Mouse (Mus musculus): ENCODE measurements at regions not wholly inside any gene's neighbourhood (a gene's known extent, or its start where the extent isn't known, plus 50 kb on each side); places are given as distances from the start of the nearest gene placed in this dataset.
"Not testable (repeated sequence)": the region's sequence is repeated elsewhere in the genome, so short reads cannot be mapped to it uniquely, and the experiment has no call there.

DNA sequence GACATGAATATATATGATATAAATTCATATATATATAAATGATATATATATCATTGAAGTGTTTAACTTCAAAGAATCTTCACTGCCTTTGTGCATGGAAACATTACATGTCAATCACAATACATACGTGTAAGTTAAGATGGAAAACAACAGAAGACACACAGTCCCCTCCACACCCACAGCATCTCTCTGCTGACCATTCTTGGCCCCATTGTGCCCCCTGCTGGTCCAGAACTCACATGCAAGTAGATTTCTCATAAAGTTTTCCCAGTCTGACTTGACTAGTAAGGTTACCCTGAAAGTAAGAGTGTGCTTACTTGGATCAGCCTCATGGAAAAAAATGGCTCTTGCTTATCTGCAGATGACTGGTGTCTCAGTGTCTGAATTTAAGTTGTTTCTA lies 926.3 kb upstream of the Zfp386 start:
- no peak for DNase-seq (ENCODE audit: low read depth, low spot score)

DNA sequence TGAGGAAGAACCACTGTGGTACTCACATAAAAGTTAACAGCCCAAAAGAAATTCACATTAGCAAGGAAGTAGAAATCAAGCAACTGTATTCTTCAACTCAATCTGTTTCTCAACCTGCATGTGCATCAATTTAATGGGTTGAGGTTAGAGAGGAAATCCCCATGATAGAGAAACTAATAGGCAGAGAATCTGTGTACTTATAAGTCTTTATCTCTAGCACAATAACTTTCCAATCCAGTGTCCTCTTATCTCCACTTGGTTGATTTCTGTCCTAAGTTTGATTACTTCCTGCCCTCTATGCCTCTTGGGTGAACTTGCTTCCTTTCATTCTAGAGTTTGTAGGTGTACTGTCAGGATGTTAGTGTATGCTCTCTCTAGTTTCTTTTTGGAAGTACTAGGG lies 925.6 kb upstream of the Zfp386 start:
- DNase-seq (ENCODE audit: low read depth, low spot score) = no peak

DNA sequence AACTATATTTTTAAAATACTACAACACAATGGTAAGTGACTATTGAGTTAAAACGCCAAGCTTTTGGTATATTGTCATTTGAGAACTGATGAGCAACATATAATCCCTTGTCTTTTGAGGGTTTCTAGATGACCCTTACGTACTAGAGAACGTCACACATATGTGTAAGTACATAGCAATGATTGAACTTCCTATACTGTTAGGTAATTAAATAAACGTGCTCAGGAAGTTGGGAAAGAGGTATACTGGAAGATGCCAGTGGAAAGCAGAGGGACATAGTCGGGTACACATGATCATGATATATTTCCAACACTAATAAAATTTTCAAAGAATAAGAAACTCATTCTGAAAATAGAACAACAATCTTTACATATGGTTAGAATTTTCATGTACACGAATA lies 914.6 kb upstream of the Zfp386 start:
- not testable (repeated sequence) for DNase-seq (ENCODE audit: low read depth, low spot score)

DNA sequence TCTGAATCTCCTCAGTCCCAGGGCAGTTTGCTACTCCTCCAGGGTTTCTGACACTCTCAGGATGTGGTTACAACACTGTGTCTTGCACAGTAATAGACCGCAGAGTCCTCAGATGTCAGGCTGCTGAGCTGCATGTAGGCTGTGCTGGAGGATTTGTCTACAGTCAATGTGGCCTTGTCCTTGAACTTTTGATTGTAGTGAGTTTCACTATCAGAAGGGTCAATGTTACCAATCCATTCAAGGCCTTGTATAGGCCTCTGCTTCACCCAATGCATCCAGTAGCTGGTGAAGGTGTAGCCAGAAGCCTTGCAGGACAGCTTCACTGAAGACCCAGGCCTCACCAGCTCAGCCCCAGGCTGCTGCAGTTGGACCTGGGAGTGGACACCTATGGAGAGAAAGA lies 902.1 kb upstream of the Zfp386 start:
- not testable (repeated sequence) for DNase-seq (ENCODE audit: low read depth, low spot score)

DNA sequence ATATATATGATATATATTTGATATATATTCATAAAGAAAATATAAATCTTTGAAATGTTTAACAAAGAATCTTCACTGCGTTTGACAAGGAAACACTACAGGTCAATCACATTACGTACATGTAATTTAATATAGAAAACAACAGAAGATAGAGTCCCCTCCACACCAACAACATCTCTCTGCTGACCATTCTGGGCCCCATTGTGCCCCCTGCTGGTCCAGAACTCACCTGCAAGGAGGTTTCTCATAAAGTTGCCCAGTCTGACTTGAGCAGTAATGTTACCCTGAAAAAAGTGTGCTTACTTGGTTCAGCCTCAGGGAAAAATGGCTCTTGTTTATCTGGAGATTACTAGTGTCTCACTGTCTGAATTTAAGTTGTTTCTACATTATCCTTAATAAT lies 901.1 kb upstream of the Zfp386 start:
- not testable (repeated sequence) for DNase-seq (ENCODE audit: low read depth, low spot score)

DNA sequence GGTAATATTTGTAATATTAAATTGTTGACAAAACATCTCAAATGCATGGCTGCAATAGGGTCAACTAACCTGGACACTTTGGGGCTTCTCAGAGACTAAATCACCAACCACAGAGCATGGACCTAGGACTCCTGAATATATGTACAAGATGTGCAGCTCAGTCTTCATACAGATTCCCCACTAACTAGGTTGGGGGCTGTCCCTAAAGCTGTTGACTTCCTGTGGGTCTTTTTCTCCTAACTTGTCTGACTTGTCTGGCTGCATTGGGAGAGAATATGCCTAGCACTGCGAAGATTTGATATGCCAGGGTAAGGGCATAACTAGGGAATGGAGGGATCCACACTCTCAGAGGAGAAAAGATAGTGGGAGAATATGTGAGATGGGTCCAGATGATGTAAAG lies 895.6 kb upstream of the Zfp386 start:
- DNase-seq (ENCODE audit: low read depth, low spot score) = not testable (repeated sequence)

DNA sequence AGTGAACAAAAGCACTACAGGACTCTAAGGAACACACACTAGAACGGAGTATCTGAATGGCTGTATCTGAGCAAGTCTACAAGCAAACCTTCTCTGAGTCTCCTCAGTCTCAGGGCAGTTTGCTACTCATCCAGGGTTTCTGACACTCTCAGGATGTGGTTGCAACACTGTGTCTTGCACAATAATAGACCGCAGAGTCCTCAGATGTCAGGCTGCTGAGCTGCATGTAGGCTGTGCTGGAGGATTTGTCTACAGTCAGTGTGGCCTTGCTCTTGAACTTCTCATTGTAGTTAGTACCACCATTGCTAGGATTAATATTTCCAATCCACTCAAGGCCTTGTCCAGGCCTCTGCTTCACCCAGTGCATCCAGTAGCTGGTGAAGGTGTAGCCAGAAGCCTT lies 889.3 kb upstream of the Zfp386 start:
- DNase-seq (ENCODE audit: low read depth, low spot score) = not testable (repeated sequence)

DNA sequence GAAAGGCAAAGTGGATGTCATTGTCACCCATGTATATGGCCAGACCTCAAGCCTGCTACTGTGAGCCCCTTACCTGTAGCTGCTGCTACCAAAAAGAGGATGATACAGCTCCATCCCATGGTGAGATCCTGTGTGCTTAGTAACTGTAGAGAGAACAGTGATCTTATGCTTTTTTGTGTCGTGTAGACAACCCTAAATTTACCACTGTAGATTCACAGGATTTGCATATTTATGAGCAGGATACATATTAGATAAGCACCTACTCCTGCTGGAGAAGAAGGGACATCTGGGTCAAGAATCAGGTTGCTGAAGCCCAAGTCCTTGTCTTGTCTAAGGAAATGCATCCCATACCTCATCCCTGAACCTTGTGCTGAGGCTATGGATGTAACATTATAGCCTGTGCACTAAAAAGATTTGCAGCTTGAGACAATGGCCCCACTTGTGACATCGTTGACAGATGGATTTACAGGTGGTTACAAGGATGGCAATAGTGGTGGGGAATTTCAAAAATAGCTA lies 888.7 kb upstream of the Zfp386 start:
- not testable (repeated sequence) for DNase-seq (ENCODE audit: low read depth, low spot score)

DNA sequence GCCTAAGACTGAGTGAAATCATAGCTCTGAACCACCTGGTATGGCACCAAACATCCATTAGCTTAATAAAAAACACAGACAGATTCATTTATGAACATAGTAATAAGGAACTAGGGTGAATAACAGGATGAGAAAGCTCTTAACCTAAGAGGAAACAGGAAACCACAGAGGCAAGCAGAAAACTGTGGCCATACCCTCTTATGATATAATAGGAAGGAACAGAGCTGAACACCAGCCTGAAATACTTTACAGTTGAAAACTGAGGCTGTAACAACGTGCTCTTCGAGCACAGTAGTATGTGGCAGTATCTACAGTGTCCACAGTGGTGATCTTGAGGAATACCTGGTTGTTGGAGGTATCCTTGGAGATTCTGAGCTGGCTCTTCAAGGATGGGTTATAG lies 882.0 kb upstream of the Zfp386 start:
- DNase-seq (ENCODE audit: low read depth, low spot score) = not testable (repeated sequence)

DNA sequence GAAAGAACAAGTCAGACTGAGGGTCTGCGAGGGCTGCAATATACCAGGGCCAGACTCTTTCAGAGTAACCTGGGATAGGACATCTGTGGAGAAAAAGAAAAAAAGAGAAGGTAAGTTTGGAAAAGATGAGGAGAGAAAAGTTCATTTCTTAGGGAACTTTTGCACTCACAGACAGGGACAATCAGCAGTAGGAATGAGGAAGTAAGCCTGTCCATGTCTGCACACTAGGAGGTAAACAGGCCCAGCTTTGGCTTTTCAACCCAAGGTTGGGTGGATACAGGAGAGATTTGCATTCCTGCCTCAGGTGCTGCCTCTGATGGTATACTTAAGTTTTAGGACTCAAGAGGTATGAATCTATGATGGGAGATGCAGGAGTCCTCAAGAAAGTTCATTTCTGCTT lies 881.5 kb upstream of the Zfp386 start:
- DNase-seq (ENCODE audit: low read depth, low spot score) = not testable (repeated sequence)

DNA sequence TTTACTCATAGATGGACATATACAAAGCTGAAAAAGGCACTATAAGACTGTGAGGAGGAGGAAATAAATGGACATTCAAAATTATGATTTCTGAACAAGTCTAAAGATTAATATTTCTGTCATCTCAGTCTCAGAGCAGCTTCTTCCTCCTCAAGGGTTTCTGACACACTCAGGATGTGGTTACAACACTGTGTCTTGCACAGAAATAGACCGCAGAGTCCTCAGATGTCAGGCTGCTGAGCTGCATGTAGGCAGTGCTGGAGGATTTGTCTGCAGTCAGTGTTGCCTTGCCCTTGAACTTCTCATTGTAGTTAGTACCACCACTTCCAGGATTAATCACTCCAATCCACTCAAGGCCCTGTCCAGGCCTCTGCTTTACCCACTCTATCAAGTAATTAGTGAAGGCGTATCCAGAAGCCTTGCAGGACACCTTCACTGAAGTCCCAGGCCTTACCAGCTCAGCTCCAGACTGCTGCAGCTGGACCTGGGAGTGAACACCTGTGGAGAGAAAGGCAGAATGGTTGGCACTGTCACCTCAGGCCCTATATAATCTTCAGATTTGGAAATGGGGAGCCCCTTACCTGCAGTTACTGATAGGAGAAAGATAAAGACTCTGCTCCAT lies 853.9 kb upstream of the Zfp386 start:
- DNase-seq (ENCODE audit: low read depth, low spot score) = no peak

DNA sequence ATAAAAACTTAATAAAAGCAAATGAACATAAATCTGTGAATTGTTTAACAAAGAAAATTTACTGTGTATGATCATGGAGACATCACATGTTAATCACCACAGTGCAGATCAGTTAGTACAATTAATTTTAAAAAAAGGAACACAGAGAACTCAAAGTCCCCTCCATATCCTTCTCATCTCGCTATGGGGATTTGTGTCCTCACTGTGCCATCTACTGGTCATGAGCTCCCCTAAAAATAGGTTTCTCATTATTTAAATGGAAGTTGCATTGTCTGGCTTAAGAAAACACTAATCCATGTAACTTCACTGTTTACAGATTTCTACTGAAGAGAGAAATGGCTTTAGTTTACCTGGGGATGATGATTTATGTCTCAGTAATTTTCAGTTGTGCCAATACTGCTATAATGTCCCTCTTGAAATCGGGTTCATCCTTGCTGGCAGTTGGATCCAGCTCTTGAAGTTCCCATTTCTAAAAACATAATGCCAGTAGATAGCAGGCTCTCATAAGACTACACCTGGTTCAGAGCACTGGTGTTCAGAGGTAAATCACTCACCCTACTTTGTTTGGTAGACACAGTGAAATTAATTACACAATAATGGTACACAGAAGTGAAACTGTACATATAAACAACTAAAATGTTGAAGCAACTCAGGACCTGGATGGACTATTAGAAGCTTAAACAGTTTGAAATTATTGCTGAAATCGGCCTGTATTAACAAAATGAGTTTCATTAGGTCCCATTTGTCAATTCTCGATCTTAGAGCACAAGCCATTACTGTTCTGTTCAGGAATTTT lies 850.0 kb upstream of the Zfp386 start:
- no peak for DNase-seq (ENCODE audit: low read depth, low spot score)

DNA sequence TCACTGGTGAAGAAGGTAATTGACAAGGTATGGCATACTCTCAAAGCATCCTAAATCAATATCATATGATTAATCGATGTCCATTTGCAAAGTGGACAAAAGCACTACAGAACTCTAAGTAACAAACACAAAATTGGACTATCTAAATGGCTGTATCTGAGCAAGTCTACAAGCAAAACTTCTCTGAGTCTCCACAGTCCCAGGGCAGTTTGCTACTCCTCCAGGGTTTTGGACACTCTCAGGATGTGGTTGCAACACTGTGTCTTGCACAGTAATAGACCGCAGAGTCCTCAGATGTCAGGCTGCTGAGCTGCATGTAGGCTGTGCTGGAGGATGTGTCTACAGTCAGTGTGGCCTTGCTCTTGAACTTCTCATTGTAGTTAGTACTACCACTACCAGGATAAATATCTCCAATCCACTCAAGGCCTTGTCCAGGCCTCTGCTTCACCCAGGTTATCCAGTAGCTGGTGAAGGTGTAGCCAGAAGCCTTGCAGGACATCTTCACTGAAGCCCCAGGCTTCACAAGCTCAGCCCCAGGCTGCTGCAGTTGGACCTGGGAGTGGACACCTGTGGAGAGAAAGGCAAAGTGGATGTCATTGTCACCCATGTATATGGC lies 839.6 kb upstream of the Zfp386 start:
- not testable (repeated sequence) for DNase-seq (ENCODE audit: low read depth, low spot score)

DNA sequence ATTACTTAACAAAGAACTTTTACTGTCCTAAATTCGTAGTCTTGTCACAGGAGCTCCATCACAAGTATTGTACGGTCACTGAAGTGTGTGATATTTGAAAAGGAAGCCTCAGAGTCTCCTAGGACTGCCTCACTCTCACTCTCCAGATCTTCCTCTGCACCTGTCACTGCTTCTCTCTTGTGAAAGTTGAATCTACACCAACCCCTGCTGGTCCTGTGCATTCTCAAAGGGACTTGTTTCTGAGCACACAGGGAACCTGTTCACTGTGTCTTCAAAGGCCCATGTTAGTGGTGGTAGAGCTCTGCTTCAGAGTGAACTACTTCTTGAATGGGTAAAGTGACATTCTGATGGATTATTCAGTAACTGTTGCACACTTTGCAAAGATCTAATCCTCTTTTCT lies 824.9 kb upstream of the Zfp386 start:
- no peak for DNase-seq (ENCODE audit: low read depth, low spot score)

DNA sequence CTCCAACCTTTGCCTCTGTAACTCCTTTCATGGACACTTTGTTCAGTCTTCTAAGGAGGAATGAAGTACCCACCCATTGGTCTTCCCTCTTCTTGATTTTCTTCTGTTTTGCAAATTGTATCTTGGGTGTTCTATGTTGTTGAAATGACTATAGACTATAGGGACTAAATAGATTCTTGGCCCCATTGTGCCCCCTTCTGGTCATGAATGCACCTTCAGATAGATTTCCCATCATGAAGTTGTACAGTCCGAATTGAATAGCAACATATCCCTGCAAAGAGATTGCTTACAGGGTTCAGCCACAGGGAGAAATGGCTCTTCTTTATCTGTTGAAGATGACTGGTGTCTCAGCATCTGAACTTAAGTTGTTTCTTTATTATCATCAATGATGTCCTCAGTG lies 817.6 kb upstream of the Zfp386 start:
- no peak for DNase-seq (ENCODE audit: low read depth, low spot score)

DNA sequence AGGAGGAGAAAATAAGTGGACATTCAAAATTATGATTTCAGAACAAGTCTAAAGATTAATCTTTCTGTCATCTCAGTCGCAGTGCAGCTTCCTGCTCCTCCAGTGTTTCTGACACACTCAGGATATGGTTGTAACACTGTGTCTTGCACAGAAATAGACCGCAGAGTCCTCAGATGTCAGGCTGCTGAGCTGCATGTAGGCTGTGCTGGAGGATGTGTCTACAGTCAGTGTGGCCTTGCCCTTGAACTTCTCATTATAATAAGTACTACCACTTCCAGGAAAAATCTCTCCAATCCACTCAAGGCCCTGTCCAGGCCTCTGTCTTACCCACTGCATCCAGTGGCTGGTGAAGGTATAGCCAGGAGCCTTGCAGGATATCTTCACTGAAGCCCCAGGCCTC lies 804.9 kb upstream of the Zfp386 start:
- DNase-seq (ENCODE audit: low read depth, low spot score) = not testable (repeated sequence)

DNA sequence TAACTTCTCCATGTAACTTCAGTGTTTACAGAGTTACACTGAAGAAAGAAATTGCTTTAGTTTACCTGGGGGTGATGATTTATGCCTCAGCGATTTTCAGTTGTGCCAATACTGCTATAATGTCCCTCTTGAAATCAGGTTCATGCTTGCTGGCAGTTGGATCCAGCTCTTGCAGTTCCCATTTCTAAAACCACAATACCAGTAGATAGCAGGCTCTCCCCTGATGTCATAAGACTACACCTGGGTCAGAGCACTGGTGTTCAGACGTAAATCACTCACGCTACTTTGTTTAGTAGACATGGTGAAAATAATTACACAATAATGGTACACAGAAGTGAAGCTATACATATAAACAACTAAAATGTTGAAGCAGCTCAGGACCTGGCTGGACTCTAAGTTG lies 800.2 kb upstream of the Zfp386 start:
- DNase-seq (ENCODE audit: low read depth, low spot score) = not testable (repeated sequence)

DNA sequence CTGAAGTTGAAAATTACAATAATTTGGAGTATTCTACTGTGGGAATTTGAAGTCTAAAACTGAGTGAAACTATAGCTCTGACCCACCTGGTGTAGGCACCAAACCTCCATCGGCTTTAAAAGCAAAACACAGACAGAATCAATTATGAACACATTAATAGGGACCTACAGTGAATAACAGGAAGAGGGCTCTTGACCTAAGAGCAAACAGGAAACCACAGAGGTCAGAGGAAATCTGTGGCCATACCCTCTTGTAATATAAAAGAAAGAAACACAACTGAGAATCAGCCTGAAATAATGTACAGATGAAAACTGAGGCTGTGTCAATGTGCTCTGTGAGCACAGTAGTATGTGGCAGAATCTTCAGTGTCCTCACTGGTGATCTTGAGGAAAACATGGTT lies 789.7 kb upstream of the Zfp386 start:
- no peak for DNase-seq (ENCODE audit: low read depth, low spot score)

DNA sequence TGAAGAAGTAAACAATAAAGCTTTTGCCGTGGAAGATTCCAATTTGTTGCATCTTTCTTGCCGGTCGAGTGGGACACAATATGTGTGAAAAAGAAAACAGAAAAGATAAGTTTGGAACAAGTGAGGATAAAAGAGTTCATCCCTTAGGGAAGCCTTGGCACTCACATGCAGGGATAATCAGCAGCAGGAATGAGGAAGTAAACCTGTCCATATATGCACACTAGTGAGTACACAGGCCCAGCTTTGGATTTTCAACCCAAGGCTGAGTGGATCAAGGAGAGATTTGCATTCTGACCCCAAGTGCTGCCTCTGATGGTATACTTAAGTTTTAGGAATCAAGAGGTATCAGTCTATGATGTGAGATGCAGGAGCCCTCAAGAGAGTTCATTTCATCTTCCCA lies 788.8 kb upstream of the Zfp386 start:
- no peak for DNase-seq (ENCODE audit: low read depth, low spot score)

DNA sequence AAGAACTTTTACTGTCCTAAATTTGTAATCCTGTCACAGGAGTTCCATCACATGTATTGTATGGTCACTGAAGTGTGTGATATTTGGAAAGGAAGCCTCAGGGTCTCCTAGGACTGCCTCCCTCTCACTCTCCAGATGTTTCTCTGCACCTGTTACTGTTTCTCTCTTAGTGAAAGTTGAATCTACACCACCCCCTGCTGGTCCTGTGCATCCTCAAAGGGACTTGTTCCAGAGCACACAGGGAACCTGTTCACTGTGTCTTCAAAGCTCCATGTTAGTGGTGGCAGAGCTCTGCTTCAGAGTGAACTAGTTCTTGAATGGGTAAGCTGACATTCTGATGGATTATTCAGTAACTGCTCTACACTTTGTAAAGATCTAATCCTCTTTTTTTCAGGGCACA lies 785.1 kb upstream of the Zfp386 start:
- not testable (repeated sequence) for DNase-seq (ENCODE audit: low read depth, low spot score)

DNA sequence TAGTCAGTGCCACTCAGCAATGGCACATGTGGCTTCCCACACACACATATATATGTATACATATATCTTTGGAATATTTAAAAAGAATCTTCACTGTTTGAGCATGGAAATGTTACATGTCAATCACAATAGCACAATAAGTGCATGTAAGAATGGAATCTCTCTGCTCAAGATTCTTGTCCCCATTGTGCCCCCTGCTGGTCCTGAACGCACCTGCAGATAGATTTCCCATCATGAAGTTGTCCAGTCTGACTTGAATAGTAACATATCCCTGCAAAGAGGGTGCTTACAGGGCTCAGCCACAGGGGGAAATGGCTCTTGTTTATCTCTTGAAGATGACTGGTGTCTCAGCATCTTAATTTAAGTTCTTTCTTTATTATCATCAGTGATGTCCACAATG lies 770.8 kb upstream of the Zfp386 start:
- not testable (repeated sequence) for DNase-seq (ENCODE audit: low read depth, low spot score)

DNA sequence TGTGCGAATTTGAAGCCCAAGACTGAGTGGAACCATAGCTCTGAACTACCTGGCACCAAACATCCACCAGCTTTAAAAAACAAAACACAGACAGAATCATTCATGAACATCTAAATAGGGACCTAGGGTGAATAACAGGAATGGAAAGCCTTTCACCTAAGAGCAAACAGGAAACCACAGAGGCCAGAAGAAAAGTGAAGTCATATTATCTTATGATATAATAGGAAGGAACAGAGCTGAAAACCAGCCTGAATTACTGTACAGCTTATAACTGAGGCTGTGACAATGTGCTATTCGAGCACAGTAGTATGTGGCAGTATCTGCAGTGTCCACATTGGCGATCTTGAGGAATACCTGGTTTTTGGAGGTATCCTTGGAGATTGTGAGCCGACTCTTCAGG lies 753.8 kb upstream of the Zfp386 start:
- not testable (repeated sequence) for DNase-seq (ENCODE audit: low read depth, low spot score)

DNA sequence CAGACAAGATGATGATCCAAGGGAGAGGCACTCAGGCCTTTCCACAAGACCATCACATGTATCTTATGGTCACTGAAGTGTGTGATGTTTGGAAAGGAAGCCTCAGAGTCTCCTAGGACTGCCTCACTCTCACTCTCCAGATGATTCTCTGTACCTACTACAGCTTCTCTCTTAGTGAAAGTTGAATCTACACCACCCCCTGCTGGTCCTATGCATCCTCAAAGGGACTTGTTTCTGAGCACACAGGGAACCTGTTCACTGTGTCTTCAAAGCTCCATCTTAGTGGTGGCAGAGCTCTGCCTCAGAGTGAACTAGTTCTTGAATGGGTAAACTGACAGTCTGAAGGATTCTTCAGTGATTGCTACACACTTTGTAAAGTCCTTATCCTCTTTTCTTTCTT lies 749.5 kb upstream of the Zfp386 start:
- not testable (repeated sequence) for DNase-seq (ENCODE audit: low read depth, low spot score)
